Mouse (Mus musculus) midbrain, postnatal 0 days (tissue): Measurements from ENCODE around the gene Capn9. TPM values are rescaled to one million over a fixed set of nuclear protein-coding genes. Genes with fewer than 3 reads are reported as not detected.

Experiments
- ATAC-seq: fragments of 200-750 bp; cut with Nextera tagmentation; 2 replicates; pipeline ENCODE4 v1.8.0; 2017; ENCODE audit warnings: moderate number of reproducible peaks, mild to moderate bottlenecking, moderate TSS enrichment, moderate library complexity; ENCODE audit not compliant: low FRiP score
- DNase-seq: peaks from one replicate; pipeline ENCODE4 v3.0.0-alpha.2; 2015; ENCODE audit warnings: low spot score
- H3K27ac ChIP-seq: fragments of 300-500 bp; sonication (generic); 2 replicates; pipeline ENCODE4 v1.5.1; 2014; ENCODE audit warnings: low read depth, mild to moderate bottlenecking, low read length, mixed read lengths
- H3K27me3 ChIP-seq: fragments of 300-500 bp; sonication (generic); 2 replicates; pipeline ENCODE4 v1.6.1; 2014; ENCODE audit warnings: low read length, control low read depth, mixed read lengths; ENCODE audit not compliant: insufficient read depth
- H3K36me3 ChIP-seq: fragments of 300-500 bp; sonication (generic); 2 replicates; pipeline ENCODE4 v1.6.1; 2014; ENCODE audit warnings: low read length, control low read depth, mixed read lengths; ENCODE audit not compliant: insufficient read depth
- H3K4me1 ChIP-seq: fragments of 300-500 bp; sonication (generic); 2 replicates; pipeline ENCODE4 v1.6.1; 2014; ENCODE audit warnings: mild to moderate bottlenecking, control low read depth, antibody characterized with exemption, low read length, mixed read lengths; ENCODE audit not compliant: insufficient read depth
- H3K4me2 ChIP-seq: fragments of 300-500 bp; sonication (generic); 2 replicates; pipeline ENCODE4 v1.6.1; 2014; ENCODE audit warnings: low read depth, mild to moderate bottlenecking, low read length, mixed read lengths; ENCODE audit not compliant: poor library complexity, severe bottlenecking
- H3K4me3 ChIP-seq: fragments of 300-500 bp; sonication (generic); 2 replicates; pipeline ENCODE4 v1.5.1; 2014; ENCODE audit warnings: low read depth, mild to moderate bottlenecking, low read length, moderate library complexity
- H3K9ac ChIP-seq: fragments of 300-500 bp; sonication (generic); replicated peaks from 2 replicates; pipeline ENCODE4 v1.6.1; 2014; ENCODE audit warnings: mild to moderate bottlenecking, low read length, moderate library complexity, mixed read lengths; ENCODE audit not compliant: poor library complexity, severe bottlenecking
- H3K9me3 ChIP-seq: fragments of 300-500 bp; sonication (generic); 2 replicates; pipeline ENCODE4 v1.6.1; 2016; ENCODE audit warnings: low read length, control low read depth
- CTCF ChIP-seq: IDR thresholded peaks from 2 replicates; pipeline ENCODE4 v1.5.1; 2016; ENCODE audit warnings: antibody characterized with exemption, mild to moderate bottlenecking
- WGBS: fragments of 180-500 bp; shearing (Covaris S2); extraction: QIAGEN DNeasy Blood & Tissue Kit; methylation state at CpG from one replicate; pipeline ENCODE4 v1.1.7; 2014; 5-methylcytosine and 5-hydroxymethylcytosine counted together
- polyA plus RNA-seq: library from polyadenylated mRNA; unstranded; fragments of >200 nt; fragmentation: Nextera tagmentation; extraction: Ambion mirVana; gene quantifications from 2 replicates; pipeline ENCODE4 v1.2.1, GENCODE M21; 2015
- total RNA-seq: library from RNA; depleted of rRNA; stranded (reverse); fragments of >200 nt; gene quantifications from 2 replicates; pipeline ENCODE4 v1.2.3, GENCODE M21; 2014

Gene Capn9
- total and polyA plus RNA-seq, 2 experiments from 2014 or later, result 0.27 to 0.52 TPM

- Histone ChIP-seq H3K4me3 (no peak overlapping the region), H3K36me3 (peaks cover 4% of the 10 kb centered on the region), H3K9ac (no peak overlapping the region), H3K9me3 (no peaks in the 10 kb centered on the region), H3K27me3 (no peaks in the 10 kb centered on the region), H3K4me1 (no peaks in the 10 kb centered on the region), H3K27ac (peak overlapping the region; percentile 55), H3K4me2 (no peak overlapping the region)
- 66% methylated on average over 5 of the region's 5 CpGs for WGBS
- ATAC-seq (no peak), DNase-seq (no peak)
- no peak for TF ChIP-seq CTCF
These were observed 18.4 kb upstream of the Capn9 start for GRCm38 (mm10) chr8:124557476-124557875.

DNA sequence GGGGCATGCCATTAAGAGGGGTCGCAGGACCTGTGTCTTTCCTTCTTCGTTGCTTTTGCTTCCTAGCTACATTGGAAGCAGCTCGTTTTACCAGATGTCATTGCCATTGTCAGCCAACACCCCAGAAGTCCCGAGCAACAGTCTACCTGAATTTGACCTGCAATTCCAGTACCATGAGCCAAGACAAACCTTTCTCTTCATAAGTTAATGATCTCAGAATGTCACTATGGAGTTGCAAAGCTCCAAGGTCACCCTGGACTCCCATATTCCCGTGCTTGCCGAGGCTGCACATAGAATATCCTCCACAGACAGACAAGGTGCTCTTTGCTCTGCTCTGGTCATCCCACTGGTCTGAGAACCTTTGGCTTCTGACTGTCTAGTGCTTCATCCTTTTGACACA, 8.8 kb upstream of the Capn9 start:
- TF ChIP-seq CTCF, result no peak
- H3K9ac ChIP-seq, result no peak overlapping the region
- no peaks in the 10 kb centered on the region for H3K27me3 ChIP-seq
- no peak overlapping the region for H3K4me2 ChIP-seq
- no peak for DNase-seq
- 85% methylated on average over 6 of the region's 6 CpGs for WGBS
- no peak overlapping the region for H3K4me3 ChIP-seq
- no peak overlapping the region for H3K27ac ChIP-seq
- H3K9me3 ChIP-seq, result no peaks in the 10 kb centered on the region
- ATAC-seq, result no peak
- H3K4me1 ChIP-seq, result no peaks in the 10 kb centered on the region
- H3K36me3 ChIP-seq, result no peaks in the 10 kb centered on the region

- Histone ChIP-seq H3K4me3 (no peak overlapping the region), H3K4me2 (no peak overlapping the region), H3K27me3 (no peaks in the 10 kb centered on the region), H3K9me3 (no peaks in the 10 kb centered on the region), H3K27ac (no peak overlapping the region), H3K4me1 (no peaks in the 10 kb centered on the region), H3K36me3 (no peaks in the 10 kb centered on the region), H3K9ac (no peak overlapping the region)
- no peak for ATAC-seq
- no peak for DNase-seq
- TF ChIP-seq CTCF, result no peak
- 91% methylated on average over 3 of the region's 3 CpGs for WGBS
These were observed 8.3 kb upstream of the Capn9 start for GRCm38 (mm10) chr8:124567584-124567983.

DNA sequence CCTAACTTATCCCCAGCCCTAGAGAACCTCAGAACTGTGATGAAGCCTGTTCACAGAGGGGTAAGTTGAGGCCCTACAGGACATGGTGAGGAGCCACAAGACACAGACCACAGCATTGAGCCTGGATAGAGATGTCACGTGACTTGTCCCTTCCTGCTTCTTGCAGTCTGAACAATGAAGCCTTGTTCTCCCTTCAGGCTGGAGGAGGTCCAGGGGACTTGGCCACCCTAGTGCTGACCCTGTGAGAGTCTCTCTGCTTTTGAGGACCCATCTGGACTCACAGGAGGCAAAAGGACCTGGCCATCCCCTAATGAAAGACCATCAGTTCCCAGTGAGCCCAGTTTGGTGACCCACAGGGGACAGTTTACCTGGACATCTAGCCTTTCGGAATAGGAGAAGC, 6.8 kb upstream of the Capn9 start:
- no peak overlapping the region for H3K27ac ChIP-seq
- WGBS, result 64% methylated on average over 2 of the region's 2 CpGs

GRCm38 (mm10) chr8:124569593-124569992, 6.3 kb upstream of the Capn9 start, which contains the start of gene Agt:
Agt (minus strand) TSS chr8:124569706.
- TF ChIP-seq CTCF, result no peak
- Histone ChIP-seq H3K9ac (no peak within 1 kb of the TSS), H3K27me3 (0 out of 2 replicates have a peak, but pooled peaks cover 3% of the 10 kb centered on the region), H3K27ac (peak within 1 kb of the TSS; percentile 47; the same call in 1 of the 2 replicates), H3K4me3 (no peak within 1 kb of the TSS), H3K4me1 (no peaks in the 10 kb centered on the region), H3K36me3 (no peaks in the 10 kb centered on the region), H3K9me3 (no peaks in the 10 kb centered on the region), H3K4me2 (no peak within 1 kb of the TSS)
- ATAC-seq, result no peak
- WGBS, result 80% methylated on average over 2 of the region's 2 CpGs
- DNase-seq, result peak; percentile 55

More for the DNA sequence above, 6.8 kb upstream of the Capn9 start:
- DNase-seq (peak; percentile 42), ATAC-seq (peak; percentile 60; the same call in 1 of the 2 replicates)
- no peak overlapping the region for H3K9ac ChIP-seq
- H3K9me3 ChIP-seq, result no peaks in the 10 kb centered on the region
- H3K4me2 ChIP-seq, result no peak overlapping the region
- no peak overlapping the region for H3K4me3 ChIP-seq
- no peaks in the 10 kb centered on the region for H3K36me3 ChIP-seq
- H3K4me1 ChIP-seq, result no peaks in the 10 kb centered on the region
- H3K27me3 ChIP-seq, result no peaks in the 10 kb centered on the region
- TF ChIP-seq CTCF, result no peak

- 0 out of 2 replicates have a peak, but pooled peaks cover 3% of the 10 kb centered on the region for H3K27me3 ChIP-seq
- WGBS, result 60% methylated on average over 8 of the region's 8 CpGs
- H3K27ac ChIP-seq, result no peak overlapping the region
- no peak for ATAC-seq
- H3K36me3 ChIP-seq, result no peaks in the 10 kb centered on the region
- peak; percentile 44 for DNase-seq
- no peak overlapping the region for H3K4me3 ChIP-seq
- no peak for TF ChIP-seq CTCF
- H3K9ac ChIP-seq, result no peak overlapping the region
- H3K4me1 ChIP-seq, result no peaks in the 10 kb centered on the region
- H3K9me3 ChIP-seq, result no peaks in the 10 kb centered on the region
- H3K4me2 ChIP-seq, result no peak overlapping the region
These were observed 4.0 kb upstream of the Capn9 start for GRCm38 (mm10) chr8:124571732-124572429.
